Mouse (Mus musculus) midbrain, embryonic 10.5 days (tissue): Measurements from ENCODE around the gene Bmpr1b. TPM values are rescaled to one million over a fixed set of nuclear protein-coding genes. Genes with fewer than 3 reads are reported as not detected.

Source experiments
- DNase-seq: peaks from one replicate; pipeline ENCODE4 v3.0.0-alpha.2; 2017; ENCODE audit warnings: low spot score
- H3K27ac ChIP-seq: fragments of 300-500 bp; sonication (generic); replicated peaks from 2 replicates; pipeline ENCODE4 v1.5.1; 2016; ENCODE audit warnings: mild to moderate bottlenecking
- H3K27me3 ChIP-seq: fragments of 300-500 bp; sonication (generic); 2 replicates; pipeline ENCODE4 v1.6.1; 2016; ENCODE audit warnings: low read depth, mild to moderate bottlenecking; ENCODE audit not compliant: poor library complexity, severe bottlenecking
- H3K36me3 ChIP-seq: fragments of 300-500 bp; sonication (generic); 2 replicates; pipeline ENCODE4 v1.6.1; 2016; ENCODE audit warnings: mild to moderate bottlenecking, moderate library complexity
- H3K4me1 ChIP-seq: fragments of 300-500 bp; sonication (generic); 2 replicates; pipeline ENCODE4 v1.6.1; 2016
- H3K4me3 ChIP-seq: fragments of 300-500 bp; sonication (generic); 2 replicates; pipeline ENCODE4 v1.5.1; 2016; ENCODE audit warnings: mild to moderate bottlenecking, moderate library complexity
- H3K9me3 ChIP-seq: fragments of 300-500 bp; sonication (generic); replicated peaks from 2 replicates; pipeline ENCODE4 v1.6.1; 2016; ENCODE audit warnings: mild to moderate bottlenecking
- WGBS: fragments of 180-500 bp; shearing (Covaris S2); methylation state at CpG from one replicate; pipeline ENCODE4 v1.1.7; 2016; 5-methylcytosine and 5-hydroxymethylcytosine counted together
- polyA plus RNA-seq: library from polyadenylated mRNA; unstranded; fragments of >200 nt; fragmentation: Nextera tagmentation; extraction: Ambion mirVana; gene quantifications from 2 replicates; pipeline ENCODE4 v1.2.1, GENCODE M21; 2016

The Bmpr1b gene
- polyA plus RNA-seq, 1 experiment from 2014 or later, result 5.5 TPM

DNA sequence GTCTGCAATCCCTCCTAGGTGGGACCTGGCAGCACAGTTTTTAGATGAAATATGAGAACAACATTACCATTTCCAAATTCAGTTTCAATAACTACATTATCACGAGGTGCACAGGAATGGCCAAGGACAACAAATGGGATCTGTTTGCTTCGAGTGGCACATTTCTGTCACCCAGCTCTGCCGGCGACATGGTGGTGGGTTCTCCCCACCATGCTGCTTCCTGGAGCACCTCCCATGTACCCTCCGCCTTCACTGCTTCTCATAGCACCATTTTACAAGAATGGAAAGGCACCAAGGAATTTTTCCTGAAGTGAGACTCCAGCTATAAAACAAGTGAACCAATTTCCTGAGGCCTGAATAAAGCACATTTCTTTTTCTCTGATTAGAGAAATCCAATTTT lies 108.0 kb downstream of the Bmpr1b start:
- Histone ChIP-seq H3K4me3 (no peak overlapping the region), H3K27ac (no peak overlapping the region), H3K36me3 (no peaks in the 10 kb centered on the region), H3K27me3 (no peaks in the 10 kb centered on the region), H3K9me3 (no peaks in the 10 kb centered on the region), H3K4me1 (peaks cover 11% of the 10 kb centered on the region)
- 90% methylated on average over 5 of the region's 5 CpGs for WGBS
- no peak for DNase-seq

- Histone ChIP-seq H3K36me3 (no peaks in the 10 kb centered on the region), H3K9me3 (no peaks in the 10 kb centered on the region), H3K4me3 (no peak overlapping the region), H3K4me1 (peaks cover 11% of the 10 kb centered on the region), H3K27ac (no peak overlapping the region), H3K27me3 (no peaks in the 10 kb centered on the region)
- WGBS, result 78% methylated on average over 3 of the region's 3 CpGs
- no peak for DNase-seq
Observed at GRCm38 (mm10) chr3:142059890-142060289, 109.3 kb downstream of the Bmpr1b start.

- 97% methylated on average over 2 of the region's 2 CpGs for WGBS
- Histone ChIP-seq H3K4me1 (no peaks in the 10 kb centered on the region), H3K9me3 (no peaks in the 10 kb centered on the region), H3K27me3 (no peaks in the 10 kb centered on the region), H3K27ac (no peak overlapping the region), H3K36me3 (no peaks in the 10 kb centered on the region), H3K4me3 (no peak overlapping the region)
- no peak for DNase-seq
Observed at GRCm38 (mm10) chr3:142050681-142051080, 118.5 kb downstream of the Bmpr1b start.

DNA sequence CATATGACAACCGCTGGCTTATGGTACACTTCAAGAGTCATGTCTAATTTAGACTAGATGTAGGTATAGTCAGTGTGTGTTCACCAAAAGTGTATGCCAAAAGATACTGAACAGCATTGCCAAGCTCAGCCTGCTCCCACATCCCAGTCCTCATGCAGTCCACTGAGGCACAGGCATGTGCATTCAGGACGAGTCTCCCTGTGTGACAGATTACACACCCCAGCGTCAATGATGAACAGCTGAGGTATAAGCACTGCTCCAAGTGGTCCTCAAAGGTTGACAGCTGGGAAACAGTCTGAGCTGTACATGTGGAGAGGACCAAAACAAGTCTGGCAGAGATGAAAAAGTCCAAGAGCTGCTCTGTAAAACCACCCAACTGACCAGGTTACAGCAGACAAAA lies 119.6 kb downstream of the Bmpr1b start:
- no peaks in the 10 kb centered on the region for H3K36me3 ChIP-seq
- H3K4me1 ChIP-seq, result no peaks in the 10 kb centered on the region
- no peaks in the 10 kb centered on the region for H3K27me3 ChIP-seq
- DNase-seq, result no peak
- no peak overlapping the region for H3K4me3 ChIP-seq
- no peak overlapping the region for H3K27ac ChIP-seq
- no peaks in the 10 kb centered on the region for H3K9me3 ChIP-seq
- WGBS, result 93% methylated on average over 3 of the region's 3 CpGs

GRCm38 (mm10) chr3:142049093-142049492 lies 120.1 kb downstream of the Bmpr1b start:
- DNase-seq, result no peak
- no peaks in the 10 kb centered on the region for H3K9me3 ChIP-seq
- H3K27me3 ChIP-seq, result no peaks in the 10 kb centered on the region
- H3K4me1 ChIP-seq, result no peaks in the 10 kb centered on the region
- no peaks in the 10 kb centered on the region for H3K36me3 ChIP-seq
- no peak overlapping the region for H3K27ac ChIP-seq
- H3K4me3 ChIP-seq, result no peak overlapping the region
- 90% methylated on average over 5 of the region's 5 CpGs for WGBS

- H3K27me3 ChIP-seq, result no peaks in the 10 kb centered on the region
- no peak overlapping the region for H3K4me3 ChIP-seq
- no peak for DNase-seq
- WGBS, result 81% methylated on average over 6 of the region's 6 CpGs
- no peaks in the 10 kb centered on the region for H3K9me3 ChIP-seq
- H3K27ac ChIP-seq, result no peak overlapping the region
- H3K4me1 ChIP-seq, result no peaks in the 10 kb centered on the region
- H3K36me3 ChIP-seq, result no peaks in the 10 kb centered on the region
Observed at GRCm38 (mm10) chr3:142048493-142048892, 120.7 kb downstream of the Bmpr1b start.

DNA sequence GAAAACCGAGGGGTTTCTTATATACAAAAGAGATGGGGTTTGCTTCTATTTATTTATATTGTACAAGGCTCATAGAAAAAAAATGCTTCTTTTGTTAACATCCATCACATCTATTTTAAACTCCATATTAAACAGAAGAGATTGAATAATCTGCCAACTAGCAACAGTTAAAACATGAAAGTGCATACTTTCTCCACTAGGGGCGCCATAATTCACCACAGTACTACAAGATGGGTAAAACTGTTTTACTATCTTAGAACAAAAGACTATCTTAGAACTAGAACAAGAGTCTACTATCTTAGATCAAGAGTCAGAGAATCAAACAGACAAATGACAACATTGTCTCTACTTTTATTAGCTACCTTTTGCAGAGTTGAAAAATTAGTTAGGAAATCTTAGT lies 125.8 kb downstream of the Bmpr1b start:
- Histone ChIP-seq H3K9me3 (no peaks in the 10 kb centered on the region), H3K36me3 (no peaks in the 10 kb centered on the region), H3K27ac (no peak overlapping the region), H3K4me1 (no peaks in the 10 kb centered on the region), H3K27me3 (no peaks in the 10 kb centered on the region), H3K4me3 (no peak overlapping the region)
- 46% methylated on average over 2 of the region's 2 CpGs for WGBS
- DNase-seq, result no peak

GRCm38 (mm10) chr3:142043006-142043405 lies 126.2 kb downstream of the Bmpr1b start:
- H3K27ac ChIP-seq, result no peak overlapping the region
- H3K27me3 ChIP-seq, result no peaks in the 10 kb centered on the region
- H3K9me3 ChIP-seq, result no peaks in the 10 kb centered on the region
- no peaks in the 10 kb centered on the region for H3K4me1 ChIP-seq
- WGBS, result 90% methylated on average over 5 of the region's 5 CpGs
- no peaks in the 10 kb centered on the region for H3K36me3 ChIP-seq
- no peak overlapping the region for H3K4me3 ChIP-seq
- DNase-seq, result no peak

GRCm38 (mm10) chr3:142040345-142040744 lies 128.9 kb downstream of the Bmpr1b start:
- H3K27ac ChIP-seq, result no peak overlapping the region
- H3K9me3 ChIP-seq, result no peaks in the 10 kb centered on the region
- H3K27me3 ChIP-seq, result no peaks in the 10 kb centered on the region
- peaks cover 5% of the 10 kb centered on the region; the same call in 1 of the 2 replicates for H3K4me1 ChIP-seq
- no peak overlapping the region for H3K4me3 ChIP-seq
- H3K36me3 ChIP-seq, result no peaks in the 10 kb centered on the region
- 90% methylated on average over 5 of the region's 5 CpGs for WGBS
- no peak for DNase-seq

- Histone ChIP-seq H3K4me3 (no peak overlapping the region), H3K36me3 (no peaks in the 10 kb centered on the region), H3K27me3 (no peaks in the 10 kb centered on the region), H3K27ac (no peak overlapping the region), H3K9me3 (no peaks in the 10 kb centered on the region), H3K4me1 (peaks cover 13% of the 10 kb centered on the region)
- 78% methylated on average over 4 of the region's 4 CpGs for WGBS
- no peak for DNase-seq
Observed at GRCm38 (mm10) chr3:142034160-142034559, 135.1 kb downstream of the Bmpr1b start.

DNA sequence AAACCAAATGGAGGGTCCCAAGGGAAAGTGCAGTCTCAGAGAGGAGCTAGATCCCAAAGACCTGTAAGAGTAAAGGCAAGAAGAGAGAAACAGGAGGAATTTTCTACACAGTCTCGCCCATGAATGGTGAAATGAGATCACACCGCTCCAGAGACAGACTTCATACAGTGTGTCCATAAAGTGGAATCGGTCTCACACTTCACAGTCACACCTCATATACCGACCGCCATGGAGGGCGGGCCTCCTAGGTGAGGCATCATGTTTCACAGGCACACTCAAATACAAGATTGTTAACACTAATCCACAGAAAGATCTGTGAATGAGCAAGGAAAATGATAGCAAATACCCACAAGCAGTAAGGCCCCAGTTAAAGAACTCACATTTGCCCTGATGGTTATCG lies 149.5 kb downstream of the Bmpr1b start:
- no peak for DNase-seq
- Histone ChIP-seq H3K4me3 (no peak overlapping the region), H3K36me3 (no peaks in the 10 kb centered on the region), H3K27me3 (no peaks in the 10 kb centered on the region), H3K4me1 (no peaks in the 10 kb centered on the region), H3K9me3 (no peaks in the 10 kb centered on the region), H3K27ac (no peak overlapping the region)
- WGBS, result 93% methylated on average over 7 of the region's 7 CpGs

- 43% methylated on average over 7 of the region's 7 CpGs for WGBS
- no peaks in the 10 kb centered on the region for H3K36me3 ChIP-seq
- no peaks in the 10 kb centered on the region for H3K9me3 ChIP-seq
- H3K4me1 ChIP-seq, result peaks cover 24% of the 10 kb centered on the region
- H3K4me3 ChIP-seq, result no peak overlapping the region
- H3K27me3 ChIP-seq, result no peaks in the 10 kb centered on the region
- no peak overlapping the region for H3K27ac ChIP-seq
- DNase-seq, result peak; percentile 31
Observed at GRCm38 (mm10) chr3:141984548-141984947, 184.7 kb downstream of the Bmpr1b start.

DNA sequence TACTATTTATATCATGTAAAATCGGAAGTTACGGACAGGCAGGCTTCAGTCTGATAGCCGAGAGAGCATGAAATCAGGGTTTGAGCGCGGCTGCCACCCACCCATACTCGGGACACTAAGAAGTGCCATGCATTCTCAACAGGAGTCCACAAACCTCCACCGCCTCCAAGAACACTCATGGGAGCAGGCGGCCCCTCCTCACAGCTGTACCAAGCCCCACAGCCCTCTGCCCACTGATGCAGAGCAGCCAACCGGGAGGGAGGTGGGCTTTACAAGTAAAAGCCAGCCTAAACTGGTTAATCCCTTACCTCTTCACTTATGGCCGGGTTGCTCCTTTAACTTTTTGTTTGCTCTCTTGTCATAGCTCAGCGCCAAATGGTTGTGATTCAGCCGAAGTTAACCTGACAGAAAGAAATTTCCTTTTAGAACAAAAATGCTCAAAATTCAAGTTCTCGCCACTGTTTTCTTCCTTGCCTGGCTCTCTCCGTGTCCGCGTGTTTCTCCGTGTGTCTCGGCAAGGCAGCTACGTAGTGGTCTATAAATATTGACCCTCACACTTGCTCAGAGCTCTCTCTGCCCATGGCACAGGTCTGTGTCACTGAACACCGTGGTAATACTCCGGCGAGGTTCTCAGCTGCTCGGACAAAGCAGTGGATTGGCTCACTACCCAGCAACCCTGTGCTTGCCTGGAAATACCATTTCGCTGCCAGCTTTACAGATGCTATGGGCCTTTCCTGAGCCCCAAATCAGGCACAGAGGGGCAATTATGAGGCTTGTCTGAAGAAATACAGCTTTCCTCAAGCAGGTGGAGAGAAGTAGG lies 187.4 kb downstream of the Bmpr1b start:
- peak overlapping the region; percentile 14; the same call in 1 of the 2 replicates for H3K27ac ChIP-seq
- H3K36me3 ChIP-seq, result no peaks in the 10 kb centered on the region
- WGBS, result 70% methylated on average over 24 of the region's 24 CpGs
- H3K4me1 ChIP-seq, result peaks cover 24% of the 10 kb centered on the region
- H3K4me3 ChIP-seq, result no peak overlapping the region
- H3K9me3 ChIP-seq, result no peaks in the 10 kb centered on the region
- no peaks in the 10 kb centered on the region for H3K27me3 ChIP-seq
- no peak for DNase-seq
